Comparison of ENCODE assay signal across 22 mouse cellular contexts in the genomic region with DNA sequence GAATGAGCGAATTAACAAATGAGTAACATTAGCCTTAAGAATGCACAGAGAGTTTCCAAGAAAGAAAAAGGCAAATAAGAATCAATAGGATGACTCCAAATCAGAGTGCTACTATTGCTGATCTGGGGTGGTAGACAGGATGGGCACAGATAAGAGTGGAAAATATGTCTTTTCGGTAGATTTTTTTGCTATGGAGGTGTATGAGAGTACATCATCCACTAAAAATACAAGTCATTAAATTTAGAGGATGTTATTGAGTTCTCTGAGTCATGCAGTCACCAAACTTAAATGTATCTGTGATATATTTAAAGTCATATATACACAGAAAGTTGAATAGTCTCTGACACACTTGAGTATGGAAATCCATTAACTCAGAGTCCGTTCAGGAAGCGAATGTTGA. TPM values are rescaled to one million over a fixed set of nuclear protein-coding genes. Genes with fewer than 3 reads are reported as not detected.
A peak's percentile ranks its signal among the peaks of the same experiment; 100 is the strongest.
DNase-seq lines count a peak whose midpoint lies in the region; ATAC-seq lines count a peak whose summit lies in the region.
"Had no signal": no experiment of that assay in that cellular context is flagged by ENCODE, and none has a peak within 500 bp of the region (broad histone marks: within the 10 kb centered on the region; RNA-seq: fewer than 3 reads in every experiment).

No protein-coding gene starts in this region.

- peak; percentile 93 for ATAC-seq in frontal cortex, adult (ENCODE audit: low TSS enrichment)
- no peak for ATAC-seq in hindbrain, embryonic 14.5 days (ENCODE audit: low FRiP score)
- ATAC-seq: activated CD4-positive, CD25-positive, alpha-beta regulatory T cell, adult 4 months; CD4-positive, CD25-positive, alpha-beta regulatory T cell, adult 4 months; Patski had no signal

- no peak overlapping the region for H3K27ac ChIP-seq in hindbrain, embryonic 14.5 days

- no peaks in the 10 kb centered on the region for H3K4me1 ChIP-seq in hindbrain, embryonic 14.5 days (replicated peaks; ENCODE audit: control insufficient read depth, insufficient read depth, low read length)

- H3K4me2 ChIP-seq in hindbrain, embryonic 14.5 days (replicated peaks) = no peak overlapping the region

- H3K9ac ChIP-seq in hindbrain, embryonic 14.5 days = no peak overlapping the region

- 92% methylated on average over 4 of the region's 4 CpGs for WGBS in hindbrain, embryonic 14.5 days

- no peak for DNase-seq in frontal cortex, postnatal 25 days (ENCODE audit: low spot score in 2 of 2)
- peak; percentile 36 for DNase-seq in brain, adult 2 months (ENCODE audit: low read depth, low spot score)
- DNase-seq in telencephalon, adult 2 months (ENCODE audit: low read depth, low spot score) = peak; percentile 26
- no peak for DNase-seq in gastrocnemius, adult 18-20 months (ENCODE audit: low spot score)
- DNase-seq in hindbrain, embryonic 14.5 days (ENCODE audit: low spot score) = no peak
- DNase-seq: adrenal gland, adult 2 months; adrenal gland, adult 8-10 months; adrenal gland, postnatal 10 days; adrenal gland, postnatal 14 days; adrenal gland, postnatal 25 days; adrenal gland, postnatal 36 days; B cell, adult 2 months; cerebellum, adult 11 months; cerebellum, adult 11-12 months; cerebellum, adult 18-20 months; cerebellum, adult 2 months had no signal

- no peaks in the 10 kb centered on the region for H3K36me3 ChIP-seq in hindbrain, embryonic 14.5 days (replicated peaks; ENCODE audit: control insufficient read depth, insufficient read depth)
- H3K36me3 ChIP-seq: G1E had no signal

- no peak overlapping the region for H3K4me3 ChIP-seq in hindbrain, embryonic 14.5 days (replicated peaks; ENCODE audit: low read length)

- no peaks in the 10 kb centered on the region for H3K27me3 ChIP-seq in hindbrain, embryonic 14.5 days (ENCODE audit: control insufficient read depth, insufficient read depth, low read length)
- H3K27me3 ChIP-seq: CH12.LX had no signal

- no peaks in the 10 kb centered on the region for H3K9me3 ChIP-seq in hindbrain, embryonic 14.5 days (ENCODE audit: control insufficient read depth, low read length)
- H3K9me3 ChIP-seq: G1E had no signal

RNA-seq across cellular contexts. Expression of gene Cop1, which starts 14.7 kb away (rescaled TPM):
- total RNA-seq in gastrocnemius, adult 18-20 months (2021) = 100 to 1,000 TPM; 143 to 144 TPM
- 67.9 and 74.4 TPM in 2 replicates for polyA plus RNA-seq in hindbrain, embryonic 14.5 days (2014; fragmentation: Nextera tagmentation; extraction: Ambion mirVana)

Comparison
In these comparisons a context has a peak if more than half of its experiments do, and no peak if none do; other contexts are left out.
1. DNase-seq: peak in brain, adult 2 months (single experiment) and telencephalon, adult 2 months (single experiment); none in frontal cortex, postnatal 25 days (0 of 2), gastrocnemius, adult 18-20 months (single experiment) and hindbrain, embryonic 14.5 days (single experiment).